Mouse (Mus musculus) spleen, embryonic (tissue): ENCODE measurements around the gene Golt1a.

Experiments
- CTCF ChIA-PET: fragments of 350-600 bp; sonication (Branson Sonifier 250); formaldehyde crosslinking; loops from one replicate; lab custom pipeline; 2022; lab: Charles Lee

Gene Golt1a

GRCm38 (mm10) chr1:133347226-133347625 lies 37.6 kb downstream of the Golt1a start:
- CTCF ChIA-PET, result no interaction called here

DNA sequence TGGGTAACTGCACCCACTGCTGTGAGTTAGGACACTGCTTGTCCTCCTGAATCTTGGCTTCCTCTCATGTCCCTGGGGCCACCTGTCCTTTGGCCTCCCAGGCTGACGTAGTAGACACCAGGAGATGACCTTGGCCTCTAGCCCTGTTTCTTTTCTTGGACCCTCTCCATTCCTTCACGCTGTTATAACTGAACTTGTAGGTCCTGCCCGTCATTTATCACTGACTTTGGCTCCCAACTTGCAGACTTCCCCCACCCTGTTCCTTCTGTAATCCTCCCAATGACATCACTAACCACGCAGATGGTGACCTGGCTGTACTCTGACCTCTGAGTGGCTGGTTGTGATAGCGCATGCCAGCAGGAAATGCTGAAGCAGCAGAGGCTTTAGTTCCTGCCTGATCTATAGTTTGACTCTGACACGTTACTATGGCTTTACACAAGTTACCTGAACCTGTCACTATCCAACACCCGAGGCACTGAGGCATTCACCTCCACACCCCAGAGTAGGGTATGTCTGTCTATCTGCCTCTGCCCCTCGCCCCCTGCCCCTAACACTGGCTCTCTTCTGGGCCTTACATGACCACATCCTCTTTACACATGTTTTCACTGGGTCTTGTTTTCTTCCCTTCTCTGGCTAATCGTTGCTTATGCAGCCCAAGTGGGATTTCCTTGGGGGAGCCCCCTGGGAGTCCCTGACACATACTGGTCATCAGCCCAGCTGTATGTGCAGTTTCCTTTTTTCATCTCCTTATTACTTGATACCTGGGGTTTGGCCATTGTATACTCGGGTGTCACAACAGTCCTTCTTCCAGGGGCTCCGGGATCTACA lies 38.3 kb downstream of the Golt1a start:
- CTCF ChIA-PET, result no interaction called here

- CTCF ChIA-PET, result interaction anchor here (1.1 kb wide), 1 partner anchor 16 kb away, joined by 4 read pairs; no protein-coding TSS in a partner anchor
Measured at GRCm38 (mm10) chr1:133350210-133350609, 40.6 kb downstream of the Golt1a start, which contains the start of gene Ren1. Gene Ren1 (plus strand): TSS chr1:133350510.

- CTCF ChIA-PET, result no interaction called here
Measured at GRCm38 (mm10) chr1:133351762-133352161, 42.2 kb downstream of the Golt1a start.

- CTCF ChIA-PET, result interaction anchor here (0.6 to 1.2 kb wide), 2 partner anchors 46 to 111 kb away, joined by 3 to 13 read pairs; no protein-coding TSS in a partner anchor
Measured at GRCm38 (mm10) chr1:133353371-133353809, 43.8 kb downstream of the Golt1a start.

- CTCF ChIA-PET, result interaction anchor here (0.7 to 1.2 kb wide), 2 partner anchors 48 to 251 kb away, joined by 3 read pairs; no protein-coding TSS in a partner anchor
Measured at GRCm38 (mm10) chr1:133355469-133355868, 45.9 kb downstream of the Golt1a start.

DNA sequence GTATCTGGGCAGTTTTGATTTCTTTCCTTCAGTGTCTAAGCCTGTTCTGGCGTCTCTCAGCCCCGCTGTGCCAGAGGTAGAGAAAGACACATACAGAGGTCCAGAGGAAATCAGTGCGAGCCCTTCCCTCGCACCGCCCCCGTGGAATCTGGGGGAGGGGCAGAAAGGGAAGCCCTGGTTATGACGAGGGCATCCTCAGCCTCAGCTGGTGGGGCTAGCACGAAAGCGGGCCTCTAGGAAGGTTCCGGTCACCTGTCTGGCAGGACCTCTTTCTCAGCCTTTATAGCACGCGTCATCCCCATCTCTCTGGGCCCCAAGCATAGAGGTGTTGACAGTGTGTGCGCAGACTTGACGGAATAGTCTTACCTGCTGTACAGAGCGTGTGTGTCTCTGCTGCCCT lies 46.3 kb downstream of the Golt1a start:
- CTCF ChIA-PET, result no interaction called here

- CTCF ChIA-PET, result no interaction called here
Measured at GRCm38 (mm10) chr1:133356330-133356729, 46.7 kb downstream of the Golt1a start.

DNA sequence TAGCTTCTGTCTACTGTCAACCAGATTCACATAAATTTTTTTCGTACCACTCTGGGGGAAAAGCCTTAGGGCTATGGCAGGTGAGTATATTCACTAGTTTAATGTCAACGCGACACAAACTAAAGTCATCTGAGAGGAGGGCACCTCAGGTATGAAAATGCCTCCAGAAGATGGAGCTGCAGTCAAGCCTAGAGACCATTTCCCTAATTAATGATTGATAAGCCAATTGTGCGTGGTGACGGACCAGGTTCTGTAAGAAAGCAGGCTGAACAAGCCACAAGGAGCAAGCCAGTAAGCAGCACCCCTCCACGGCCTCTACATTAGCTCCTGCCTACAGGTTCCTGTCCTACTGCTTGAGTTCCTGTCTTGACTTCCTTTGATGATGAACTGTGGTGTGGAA lies 51.4 kb downstream of the Golt1a start:
- CTCF ChIA-PET, result interaction anchor here (0.7 kb wide), 1 partner anchor 262 kb away, joined by 6 read pairs; no protein-coding TSS in a partner anchor

GRCm38 (mm10) chr1:133362103-133362502 lies 52.5 kb downstream of the Golt1a start:
- CTCF ChIA-PET, result no interaction called here

GRCm38 (mm10) chr1:133363276-133364021 lies 53.8 kb downstream of the Golt1a start, which contains the start of gene Etnk2:
Gene Etnk2 (plus strand): TSS chr1:133363572.
- CTCF ChIA-PET, result no interaction called here

DNA sequence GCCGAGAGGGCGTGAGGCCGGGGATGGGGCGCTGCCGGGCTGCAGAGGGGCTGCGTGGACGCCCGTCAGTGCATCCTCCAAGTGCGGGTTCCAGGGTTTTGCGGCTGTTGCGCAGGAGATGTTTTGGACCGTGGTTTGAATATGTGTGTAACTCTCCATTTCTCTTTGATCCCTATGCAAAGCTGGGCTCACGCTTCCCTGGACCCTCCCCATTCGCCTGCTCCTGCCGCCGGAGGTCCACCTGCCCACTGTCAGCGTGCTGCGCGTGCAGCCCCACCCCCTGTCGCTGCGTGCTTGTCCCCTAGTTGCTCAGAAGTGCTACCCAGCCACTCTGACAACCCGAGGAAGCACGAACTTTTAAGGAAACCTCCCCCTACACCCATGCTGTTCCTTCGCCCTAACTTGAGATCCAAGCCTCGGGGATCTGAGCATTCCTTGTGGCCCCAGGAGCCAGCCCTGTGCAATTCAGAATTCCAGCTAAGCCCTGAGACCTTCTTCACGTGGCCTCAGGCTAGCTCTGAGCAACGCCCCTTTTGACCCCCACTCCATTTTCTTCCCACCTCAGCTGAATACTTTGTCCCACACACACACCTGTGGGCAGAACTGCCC lies 54.5 kb downstream of the Golt1a start:
- CTCF ChIA-PET, result no interaction called here

GRCm38 (mm10) chr1:133364890-133365289 lies 55.3 kb downstream of the Golt1a start:
- CTCF ChIA-PET, result no interaction called here

GRCm38 (mm10) chr1:133366951-133367605 lies 57.5 kb downstream of the Golt1a start:
- CTCF ChIA-PET, result no interaction called here

DNA sequence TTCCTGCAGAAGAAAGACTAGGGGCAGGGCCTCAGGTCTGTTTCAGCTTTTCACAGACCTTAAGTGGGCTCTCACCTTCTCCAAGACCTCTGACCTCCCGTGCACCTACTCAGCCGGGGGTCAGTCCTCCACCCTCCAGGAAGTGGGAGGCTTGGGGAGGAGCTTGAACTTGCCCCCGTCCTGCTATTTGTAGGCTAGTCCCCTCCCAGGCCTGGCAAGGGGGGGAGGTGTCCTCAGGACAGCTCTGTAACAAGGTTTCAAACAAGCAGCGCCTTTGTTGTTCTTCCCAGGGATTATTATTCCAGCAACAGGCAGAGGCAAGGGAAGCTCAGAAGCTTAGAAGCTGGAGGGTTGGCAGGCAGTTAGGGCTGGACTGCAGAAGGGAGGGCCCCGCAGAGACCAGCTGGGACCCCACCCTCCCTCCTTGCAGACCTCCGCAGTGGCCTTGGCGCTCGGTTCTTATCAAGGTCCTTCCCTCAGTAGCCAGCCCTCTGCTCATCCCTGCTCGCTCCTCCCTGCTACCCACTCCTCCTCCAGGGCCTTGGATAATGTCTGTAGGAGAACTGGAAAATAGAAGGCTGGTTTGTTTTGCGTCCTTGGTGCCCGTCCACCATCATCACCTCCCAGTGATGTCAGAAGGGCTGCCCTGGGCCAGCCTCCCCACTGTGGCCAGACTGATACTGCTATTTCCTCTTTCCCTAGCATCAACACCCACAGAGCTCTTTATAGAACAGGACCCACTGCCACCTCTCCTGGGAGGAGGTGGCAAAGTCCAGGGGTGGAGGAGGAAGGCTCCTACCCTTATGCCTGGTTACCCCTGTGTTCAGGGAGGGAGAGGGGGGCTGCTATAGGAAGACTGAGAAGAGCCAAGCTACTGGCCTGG lies 58.2 kb downstream of the Golt1a start:
- CTCF ChIA-PET, result no interaction called here

- CTCF ChIA-PET, result no interaction called here
Measured at GRCm38 (mm10) chr1:133368644-133369043, 59.0 kb downstream of the Golt1a start.

- CTCF ChIA-PET, result no interaction called here
Measured at GRCm38 (mm10) chr1:133370352-133370751, 60.8 kb downstream of the Golt1a start.

DNA sequence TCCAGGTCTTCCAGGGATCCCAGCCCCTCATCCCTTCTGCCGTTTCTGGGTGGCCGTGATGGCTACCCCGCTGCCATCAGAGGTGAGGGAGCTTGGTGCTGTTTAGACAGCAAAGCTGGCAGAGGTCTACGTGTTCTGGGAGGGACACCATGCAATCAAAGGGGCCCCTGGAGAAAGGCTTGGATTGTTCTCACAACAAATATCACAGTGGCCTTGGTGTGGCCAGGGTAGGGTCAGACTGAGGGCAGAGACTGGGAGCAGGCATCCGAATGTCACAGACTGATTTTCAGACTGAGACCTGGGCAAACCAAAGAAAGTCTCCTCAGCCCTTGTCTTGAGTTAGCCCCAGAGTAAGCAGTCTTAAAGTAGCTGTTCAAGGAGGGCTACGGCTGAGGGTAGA lies 61.8 kb downstream of the Golt1a start:
- CTCF ChIA-PET, result interaction anchor here (1.4 kb wide), 1 partner anchor 9 kb away, joined by 5 read pairs; no protein-coding TSS in a partner anchor

DNA sequence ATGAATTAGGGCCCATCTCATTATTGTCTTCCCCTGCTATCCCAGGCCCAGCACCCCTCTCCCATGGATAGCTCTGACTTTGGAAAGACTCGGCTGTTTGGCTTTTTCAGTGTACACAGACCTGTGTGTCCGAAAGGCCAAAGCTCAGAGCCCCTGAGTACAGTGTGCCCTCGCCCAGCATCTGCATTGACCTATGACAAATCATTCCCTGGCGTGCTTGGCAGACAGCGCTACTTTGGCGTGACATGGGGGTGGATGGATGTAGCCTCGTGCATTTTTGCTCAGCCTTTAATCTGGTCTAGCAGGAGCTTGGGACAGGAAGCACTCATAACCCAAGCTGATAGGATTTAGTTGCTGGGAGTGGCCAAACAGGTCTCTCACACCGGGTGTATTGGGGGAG lies 62.5 kb downstream of the Golt1a start:
- CTCF ChIA-PET, result interaction anchor here (1.4 kb wide), 1 partner anchor 9 kb away, joined by 5 read pairs; no protein-coding TSS in a partner anchor
